Mouse (Mus musculus): ENCODE measurements around the gene D030056L22Rik.
A peak's percentile ranks its signal among the peaks of the same experiment; 100 is the strongest.

Gene D030056L22Rik

DNA sequence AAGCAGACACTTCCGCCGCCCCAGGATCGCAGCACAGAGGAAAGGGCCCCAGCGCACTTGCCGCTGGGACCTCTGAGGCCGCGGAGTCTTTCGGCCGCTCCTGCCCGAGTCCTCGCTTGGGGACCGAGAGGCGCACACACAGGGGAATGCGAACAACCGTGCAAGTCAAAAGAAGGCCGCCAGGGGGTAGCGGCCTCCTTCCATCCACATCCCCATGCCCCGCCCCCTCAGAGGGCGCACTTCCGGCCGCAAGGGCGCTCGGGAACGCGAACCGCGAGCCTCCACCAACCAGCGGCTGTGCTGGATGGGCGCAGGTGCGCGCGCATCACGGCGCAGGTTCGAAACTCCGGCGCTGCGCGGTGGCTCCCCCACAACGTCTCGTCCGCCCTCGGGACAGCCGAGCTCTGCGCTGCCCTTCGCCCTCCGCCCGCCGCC, at the start of gene D030056L22Rik:
Gene D030056L22Rik, plus strand, starts transcription at position 328 of the 435 bp plus-strand sequence.
- peak; percentile 97 for DNase-seq

DNA sequence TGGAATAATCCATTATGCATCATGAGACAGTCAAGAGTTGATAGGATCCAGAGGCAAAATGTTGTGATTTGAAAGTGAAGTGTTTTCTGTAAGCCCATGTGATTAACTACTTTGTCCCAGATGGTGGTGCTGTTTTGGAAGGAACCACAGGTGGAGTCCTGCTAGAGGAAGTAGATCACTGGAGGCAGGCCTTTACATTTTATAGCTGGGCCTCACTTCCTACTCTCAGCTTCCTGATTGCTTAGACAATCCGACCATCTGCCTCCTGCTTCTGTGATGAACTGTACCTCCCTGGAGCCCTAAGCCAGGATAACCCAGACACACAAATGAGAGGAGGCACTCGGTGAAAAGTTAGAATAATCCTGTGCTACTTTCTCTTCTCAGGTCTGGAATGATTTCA, 49.1 kb upstream of the D030056L22Rik start:
- DNase-seq = no peak

DNA sequence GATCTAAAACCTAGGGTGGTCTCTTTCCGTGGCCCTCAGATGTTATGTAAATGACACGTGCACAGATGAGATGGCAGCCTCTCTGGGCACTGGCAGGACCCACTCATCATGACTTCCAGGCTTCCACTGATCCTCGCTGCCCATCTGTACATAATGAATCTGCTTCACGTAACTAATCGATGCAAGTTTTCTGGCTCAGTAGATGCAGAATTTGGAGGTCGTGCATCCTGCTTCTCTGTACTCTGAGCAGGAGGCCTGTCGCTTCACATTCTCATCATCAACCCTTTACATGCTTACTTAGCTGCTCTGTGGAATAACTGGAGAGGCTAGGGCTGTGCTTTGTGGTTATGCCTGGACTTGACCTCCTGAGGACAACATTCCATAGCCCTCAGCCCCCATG, 46.0 kb upstream of the D030056L22Rik start:
- DNase-seq = no peak

- peak; percentile 45 for DNase-seq
Measured at GRCm38 (mm10) chr19:18669551-18669950, 43.4 kb upstream of the D030056L22Rik start.

- DNase-seq = peak; percentile 99
Measured at GRCm38 (mm10) chr19:18670608-18671007, 42.4 kb upstream of the D030056L22Rik start, which contains the start of gene Carnmt1. TSS of gene Carnmt1 (plus strand) at chr19:18670764.

GRCm38 (mm10) chr19:18671056-18671741, 41.8 kb upstream of the D030056L22Rik start:
- peak; percentile 66 for DNase-seq

DNA sequence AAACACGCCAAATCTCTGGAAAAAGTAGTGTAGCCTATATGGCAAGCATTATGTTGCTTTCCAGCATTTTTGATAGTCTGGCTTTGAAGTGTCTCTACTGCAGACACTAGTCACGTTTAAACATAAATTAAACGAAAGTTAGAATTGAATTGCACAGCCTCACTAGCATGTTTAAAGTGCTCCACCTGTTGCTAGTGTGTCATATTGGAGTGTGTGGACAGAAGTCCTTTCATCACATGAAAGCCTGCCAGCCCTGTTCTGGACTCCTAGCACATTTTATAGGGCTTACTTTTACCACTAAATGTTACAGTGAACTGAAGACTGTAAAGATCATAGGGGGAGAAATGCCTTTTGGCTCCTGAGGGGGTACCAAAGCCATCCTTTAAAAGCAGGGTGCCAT, 40.5 kb upstream of the D030056L22Rik start:
- peak; percentile 38 for DNase-seq

GRCm38 (mm10) chr19:18673116-18673515, 39.9 kb upstream of the D030056L22Rik start:
- DNase-seq = no peak

GRCm38 (mm10) chr19:18682142-18682541, 30.9 kb upstream of the D030056L22Rik start:
- DNase-seq = no peak

- peak; percentile 65 for DNase-seq
Measured at GRCm38 (mm10) chr19:18687556-18687955, 25.4 kb upstream of the D030056L22Rik start.

GRCm38 (mm10) chr19:18692176-18692575, 20.8 kb upstream of the D030056L22Rik start:
- DNase-seq = no peak

DNA sequence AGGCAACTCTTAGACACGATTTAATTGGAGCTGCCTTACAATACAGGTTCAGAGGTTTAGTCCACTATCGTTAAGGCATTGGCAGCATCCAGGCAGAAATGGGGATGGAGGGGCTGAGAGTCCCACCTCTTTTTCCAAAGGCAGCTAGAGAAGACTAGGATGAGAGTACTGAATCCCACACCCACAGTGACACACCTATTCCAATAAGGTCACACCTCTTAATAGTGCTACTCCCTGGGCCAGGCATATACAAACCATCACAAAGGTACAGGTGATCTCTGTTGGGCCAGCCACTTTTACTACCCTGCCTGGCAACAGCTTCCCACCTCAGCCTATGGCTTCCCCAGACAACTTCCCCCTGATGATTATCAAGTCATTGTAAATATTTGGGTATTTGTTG, 20.2 kb upstream of the D030056L22Rik start:
- DNase-seq = no peak

DNA sequence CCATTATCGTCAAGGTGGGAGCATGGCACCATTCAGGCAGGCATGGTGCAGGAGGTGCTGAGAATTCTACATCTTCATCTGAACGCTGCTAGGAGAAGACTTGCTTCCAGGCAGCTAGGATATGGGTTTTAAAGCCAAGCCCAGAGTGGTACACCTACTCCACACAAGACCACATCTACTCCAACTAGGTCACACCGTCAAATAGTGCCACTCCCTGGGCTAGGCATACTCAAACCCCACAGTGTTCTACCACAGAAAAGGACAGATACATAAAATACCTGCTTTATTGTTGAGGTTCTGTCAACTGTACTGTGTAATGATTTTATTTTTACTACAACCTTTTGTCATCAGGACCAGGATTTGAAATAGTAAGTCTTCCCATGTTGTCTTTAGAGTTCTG, 17.9 kb upstream of the D030056L22Rik start:
- DNase-seq = no peak

GRCm38 (mm10) chr19:18695552-18695951, 17.4 kb upstream of the D030056L22Rik start:
- DNase-seq = no peak

GRCm38 (mm10) chr19:18708101-18708500, 4.9 kb upstream of the D030056L22Rik start:
- peak; percentile 59 for DNase-seq

DNA sequence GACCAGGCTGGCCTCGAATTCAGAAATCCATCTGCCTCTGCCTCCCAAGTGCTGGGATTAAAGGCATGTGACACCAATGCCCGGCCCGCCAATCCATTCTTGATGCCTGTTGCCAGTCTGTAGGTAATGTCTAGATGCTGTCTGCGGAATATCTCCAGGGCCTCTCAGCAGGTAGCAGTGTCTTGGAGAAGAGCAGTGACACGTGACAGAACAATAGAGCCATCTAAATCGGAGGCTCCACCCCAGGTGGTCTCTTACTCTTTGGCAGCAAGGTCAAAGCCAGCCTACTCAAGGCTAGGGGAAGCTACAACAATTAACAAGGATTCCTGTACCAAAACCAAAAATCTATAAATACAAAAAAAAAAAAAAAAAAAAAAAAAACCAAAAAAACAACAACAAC, 2.1 kb upstream of the D030056L22Rik start:
- no peak for DNase-seq

DNA sequence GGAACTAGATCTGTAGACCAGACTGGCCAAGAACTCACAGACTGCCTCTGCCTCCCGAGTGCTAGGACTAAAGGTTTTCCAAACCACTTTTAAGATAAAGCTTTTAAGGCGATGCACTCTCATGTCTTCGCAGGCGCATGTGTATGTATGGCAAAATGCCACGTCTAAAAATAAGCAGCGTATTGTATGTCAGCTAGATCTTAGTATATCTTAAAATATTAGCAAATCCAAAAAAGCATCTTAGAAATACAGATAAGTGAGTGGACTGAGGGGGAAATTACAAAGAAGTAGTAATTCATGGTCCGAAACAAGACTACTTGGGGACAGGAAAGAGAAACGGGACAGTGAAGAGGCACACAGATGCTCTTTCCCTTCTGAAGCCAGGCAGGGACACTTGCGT, 1.4 kb upstream of the D030056L22Rik start:
- peak; percentile 42 for DNase-seq

DNA sequence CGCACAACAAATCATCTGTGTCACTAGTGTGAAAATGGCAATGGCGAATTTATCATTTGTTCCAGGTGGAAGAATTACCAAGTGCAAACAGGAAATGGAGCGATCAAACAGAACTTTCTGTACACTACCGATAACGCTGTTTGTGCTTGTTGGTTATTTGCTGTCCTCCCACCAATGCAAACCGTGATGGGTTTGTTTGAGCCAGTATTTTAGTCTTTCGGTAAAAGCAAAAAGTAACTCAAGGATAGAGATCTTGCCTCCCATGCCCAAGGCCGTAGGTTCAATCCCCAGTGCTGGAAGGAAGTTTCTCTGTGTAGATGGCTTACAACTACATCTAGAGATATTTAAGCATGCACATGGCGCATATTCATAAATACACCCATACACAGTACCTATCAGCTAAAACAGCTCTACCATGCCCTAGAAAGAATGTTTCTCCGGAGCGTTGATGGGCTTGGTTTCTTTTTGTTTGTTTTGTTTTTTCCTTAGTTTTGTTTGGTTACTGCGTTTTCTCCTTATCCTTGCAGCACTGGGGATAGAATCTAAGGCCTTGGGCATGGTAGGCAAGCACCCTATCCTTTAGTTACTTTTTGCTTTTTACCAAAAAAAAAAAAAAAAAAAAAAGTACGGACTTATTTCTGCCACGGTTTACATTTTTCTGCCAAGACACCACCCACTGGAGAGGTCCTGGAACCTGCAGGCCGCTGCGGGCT, 684 bp upstream of the D030056L22Rik start:
- peak; percentile 35 for DNase-seq

- DNase-seq = peak; percentile 53
Measured at GRCm38 (mm10) chr19:18713357-18713756, 364 bp downstream of the D030056L22Rik start.

- DNase-seq = peak; percentile 82
Measured at GRCm38 (mm10) chr19:18716374-18716773, 3.4 kb downstream of the D030056L22Rik start.

DNA sequence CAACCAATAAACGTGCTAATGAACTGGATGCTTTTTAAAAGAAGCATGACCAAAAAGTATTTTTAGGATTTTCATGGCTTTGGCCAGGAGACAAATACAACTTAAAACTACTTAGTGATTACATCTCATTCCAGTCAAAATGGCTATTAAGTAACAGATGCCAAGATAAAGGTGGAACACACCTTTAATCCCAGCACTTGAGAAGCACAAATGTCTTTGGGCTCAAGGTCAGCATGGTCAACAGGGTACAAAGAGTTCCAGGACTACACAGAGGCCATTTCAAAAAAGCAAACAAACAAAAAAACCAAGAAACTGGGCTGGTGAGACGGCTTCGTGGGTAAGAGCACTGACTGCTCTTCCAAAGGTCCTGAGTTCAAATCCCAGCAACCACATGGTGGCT, 7.3 kb downstream of the D030056L22Rik start:
- DNase-seq = no peak

GRCm38 (mm10) chr19:18725186-18725585, 12.2 kb downstream of the D030056L22Rik start:
- DNase-seq = no peak

GRCm38 (mm10) chr19:18730255-18730654, 17.3 kb downstream of the D030056L22Rik start:
- no peak for DNase-seq

DNA sequence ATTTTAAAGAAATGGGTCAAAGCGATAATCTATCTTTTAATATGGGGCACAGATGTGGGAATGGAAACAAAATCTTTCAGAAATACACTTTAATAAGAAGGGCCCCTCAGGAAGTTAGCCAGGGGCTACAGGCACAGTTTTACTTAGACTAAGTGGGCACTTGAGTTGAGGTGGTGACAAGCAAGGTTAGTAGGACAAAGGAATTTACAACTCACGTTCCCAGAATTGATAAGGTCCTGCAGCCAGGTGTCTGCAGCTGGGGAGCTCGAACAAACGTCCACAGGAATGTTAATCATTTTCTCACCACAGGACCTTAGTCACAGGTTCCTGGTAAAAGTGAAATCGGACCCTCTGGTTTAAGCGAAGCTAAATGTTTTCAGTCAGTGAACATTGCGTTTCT, 18.1 kb downstream of the D030056L22Rik start:
- DNase-seq = no peak
